Mouse (Mus musculus): ENCODE measurements at regions not wholly inside any gene's neighbourhood (a gene's known extent, or its start where the extent isn't known, plus 50 kb on each side); places are given as distances from the start of the nearest gene placed in this dataset.

DNA sequence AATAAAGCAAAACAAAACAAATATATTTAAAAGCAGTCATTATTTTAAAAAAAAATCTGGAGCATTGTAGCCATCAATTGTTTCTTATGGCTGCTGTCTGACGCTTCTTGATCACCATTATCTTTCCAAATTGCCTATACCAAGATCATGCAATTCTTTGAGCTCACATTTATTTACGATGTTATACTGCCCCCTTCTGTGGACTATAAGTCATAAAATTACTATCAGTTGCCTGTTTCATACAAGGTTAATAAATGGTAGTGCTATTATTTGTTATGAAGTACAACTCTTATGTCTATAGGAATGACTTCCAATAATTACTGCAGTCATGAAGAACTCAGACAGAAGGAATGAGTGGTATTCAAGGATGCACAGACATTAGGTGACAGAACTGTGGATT, 57.3 kb upstream of the Eda2r start:
- Histone ChIP-seq H3K27ac (replicated peaks; ENCODE audit: insufficient read depth, low read depth, low read length) (no peak overlapping the region), H3K4me1 (ENCODE audit: control insufficient read depth, insufficient read depth, low read length) (no peaks in the 10 kb centered on the region), H3K79me2 (ENCODE audit: control insufficient read depth, insufficient read depth, low read length) (no peaks in the 10 kb centered on the region), H3K36me3 (ENCODE audit: control insufficient read depth, insufficient read depth, low read length) (no peaks in the 10 kb centered on the region), H3K9ac (ENCODE audit: low read depth, low read length) (no peak overlapping the region), H3K27me3 (ENCODE audit: control insufficient read depth, insufficient read depth, low read length) (no peaks in the 10 kb centered on the region), H3K4me3 (ENCODE audit: insufficient read depth, low read depth, low read length) (no peak overlapping the region)
- no peak for TF ChIP-seq CTCF (IDR thresholded peaks at IDR 0.05; ENCODE audit: low read depth, low read length)
- WGBS = 49% methylated on average over 2 of the region's 2 CpGs
- DNase-seq (ENCODE audit: extremely low read depth, low read depth, low spot score) = peak; percentile 14

DNA sequence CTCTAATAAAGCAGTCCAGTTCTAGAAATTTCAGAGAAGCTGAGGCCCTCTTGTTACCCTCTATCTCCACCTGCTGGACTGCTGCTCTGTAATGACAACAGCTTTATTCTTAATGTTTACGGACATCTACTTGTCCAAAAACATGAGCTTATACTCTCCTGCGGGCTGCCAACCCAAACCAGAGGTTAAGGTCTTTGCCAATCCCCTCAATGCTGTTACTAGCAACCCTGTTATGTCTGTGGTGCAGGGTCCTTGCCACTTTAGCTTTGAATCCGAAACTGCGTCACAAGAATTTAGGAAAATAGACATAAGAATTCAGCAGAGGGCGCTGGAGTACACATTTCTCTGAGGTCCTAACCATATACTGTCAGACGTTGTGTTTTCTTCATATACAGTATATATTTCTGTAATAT, 54.4 kb upstream of the Eda2r start:
- no peaks in the 10 kb centered on the region for H3K4me1 ChIP-seq (ENCODE audit: control insufficient read depth, insufficient read depth, low read length)
- H3K9ac ChIP-seq (ENCODE audit: low read depth, low read length) = peak overlapping the region; percentile 92
- TF ChIP-seq CTCF (IDR thresholded peaks at IDR 0.05; ENCODE audit: low read depth, low read length) = 0 out of 2 replicates have a peak, but pooled peaks have one; percentile 29
- no peak for TF ChIP-seq POLR2A (IDR thresholded peaks at IDR 0.05; ENCODE audit: extremely low read depth, insufficient read depth, low read length)
- H3K79me2 ChIP-seq (ENCODE audit: control insufficient read depth, insufficient read depth, low read length) = no peaks in the 10 kb centered on the region
- DNase-seq (ENCODE audit: extremely low read depth, low read depth, low spot score) = peak; percentile 57
- no peak overlapping the region for H3K27ac ChIP-seq (replicated peaks; ENCODE audit: insufficient read depth, low read depth, low read length)
- under 1% methylated on average over 6 of the region's 6 CpGs for WGBS
- no peaks in the 10 kb centered on the region for H3K27me3 ChIP-seq (ENCODE audit: control insufficient read depth, insufficient read depth, low read length)
- peak overlapping the region; percentile 66 for H3K4me3 ChIP-seq (ENCODE audit: insufficient read depth, low read depth, low read length)
- H3K36me3 ChIP-seq (ENCODE audit: control insufficient read depth, insufficient read depth, low read length) = no peaks in the 10 kb centered on the region

Data from liver, adult 2 months (tissue).